Mouse (Mus musculus) liver, postnatal 0 days (tissue): ENCODE measurements at regions not wholly inside any gene's neighbourhood (a gene's known extent, or its start where the extent isn't known, plus 50 kb on each side); places are given as distances from the start of the nearest gene placed in this dataset.
"Not testable (repeated sequence)": the region's sequence is repeated elsewhere in the genome, so short reads cannot be mapped to it uniquely, and the experiment has no call there.

Experiments
- ATAC-seq: fragments of 200-750 bp; cut with Nextera tagmentation; 2 replicates; pipeline ENCODE4 v1.8.0; 2017; ENCODE audit warnings: mild to moderate bottlenecking, moderate library complexity
- DNase-seq: peaks from one replicate; pipeline ENCODE4 v3.0.0-alpha.2; 2016
- H3K27ac ChIP-seq: fragments of 300-500 bp; sonication (generic); 2 replicates; pipeline ENCODE4 v1.5.1; 2014; ENCODE audit warnings: antibody characterized with exemption, moderate library complexity, mild to moderate bottlenecking, low read depth
- H3K27me3 ChIP-seq: fragments of 300-500 bp; sonication (generic); 2 replicates; pipeline ENCODE4 v1.6.1; 2014; ENCODE audit warnings: low read length, control low read depth, mixed read lengths; ENCODE audit not compliant: insufficient read depth
- H3K36me3 ChIP-seq: fragments of 300-500 bp; sonication (generic); replicated peaks from 2 replicates; pipeline ENCODE4 v1.6.1; 2014; ENCODE audit warnings: mild to moderate bottlenecking, control low read depth, low read length, moderate library complexity, mixed read lengths; ENCODE audit not compliant: insufficient read depth
- H3K4me1 ChIP-seq: fragments of 300-500 bp; sonication (generic); 2 replicates; pipeline ENCODE4 v1.6.1; 2014; ENCODE audit warnings: antibody characterized with exemption, mild to moderate bottlenecking, control low read depth; ENCODE audit not compliant: insufficient read depth
- H3K4me2 ChIP-seq: fragments of 300-500 bp; sonication (generic); 2 replicates; pipeline ENCODE4 v1.6.1; 2014; ENCODE audit warnings: low read depth, mild to moderate bottlenecking, low read length, moderate library complexity, mixed read lengths
- H3K4me3 ChIP-seq: fragments of 300-500 bp; sonication (generic); 2 replicates; pipeline ENCODE4 v1.5.1; 2014; ENCODE audit warnings: low read depth, low read length
- H3K9ac ChIP-seq: fragments of 300-500 bp; sonication (generic); replicated peaks from 2 replicates; pipeline ENCODE4 v1.6.1; 2014; ENCODE audit warnings: mild to moderate bottlenecking, moderate library complexity
- H3K9me3 ChIP-seq: fragments of 300-500 bp; sonication (generic); 2 replicates; pipeline ENCODE4 v1.6.1; 2016; ENCODE audit warnings: mild to moderate bottlenecking, control low read depth, low read length, mixed read lengths
- CTCF ChIP-seq: sonication (generic); IDR thresholded peaks from 2 replicates; pipeline ENCODE4 v1.5.1; 2016; ENCODE audit warnings: antibody characterized with exemption, low read depth
- EP300 ChIP-seq: IDR thresholded peaks from 2 replicates; pipeline ENCODE4 v1.6.1; 2016; ENCODE audit warnings: antibody characterized with exemption, low read depth, mild to moderate bottlenecking
- whole genome bisulfite sequencing: fragments of 180-500 bp; shearing (Covaris S2); extraction: QIAGEN DNeasy Blood & Tissue Kit; methylation state at CpG from one replicate; pipeline ENCODE4 v1.1.7; 2014; ENCODE audit not compliant: insufficient replicate concordance; 5-methylcytosine and 5-hydroxymethylcytosine counted together

GRCm38 (mm10) chr15:96078580-96078979 is 208.7 kb upstream of the Arid2 start:
- DNase-seq (no peak), ATAC-seq (no peak)
- no peaks in the 10 kb centered on the region for H3K9me3 ChIP-seq
- H3K4me3 ChIP-seq, result no peak overlapping the region
- H3K4me1 ChIP-seq, result no peaks in the 10 kb centered on the region
- 0 out of 2 replicates have a peak, but pooled peaks cover 3% of the 10 kb centered on the region for H3K27me3 ChIP-seq
- no peak overlapping the region for H3K27ac ChIP-seq
- H3K36me3 ChIP-seq, result no peaks in the 10 kb centered on the region
- TF ChIP-seq EP300 (no peak), CTCF (no peak)
- no peak overlapping the region for H3K4me2 ChIP-seq
- 51% methylated on average over 2 of the region's 2 CpGs for WGBS
- no peak overlapping the region for H3K9ac ChIP-seq

GRCm38 (mm10) chr15:96089676-96090075 is 197.6 kb upstream of the Arid2 start:
- no peak overlapping the region for H3K4me2 ChIP-seq
- WGBS, result 84% methylated on average over 9 of the region's 9 CpGs
- H3K27ac ChIP-seq, result no peak overlapping the region
- TF ChIP-seq EP300 (no peak), CTCF (no peak)
- no peaks in the 10 kb centered on the region for H3K36me3 ChIP-seq
- no peaks in the 10 kb centered on the region for H3K27me3 ChIP-seq
- no peaks in the 10 kb centered on the region for H3K9me3 ChIP-seq
- no peak overlapping the region for H3K9ac ChIP-seq
- H3K4me3 ChIP-seq, result no peak overlapping the region
- no peak for DNase-seq
- ATAC-seq, result no peak
- no peaks in the 10 kb centered on the region for H3K4me1 ChIP-seq

- no peak for TF ChIP-seq EP300
- TF ChIP-seq CTCF, result peak; percentile 9; the same call in 1 of the 2 replicates
- DNase-seq, result no peak
- 76% methylated on average over 3 of the region's 3 CpGs for WGBS
These were observed 190.9 kb upstream of the Arid2 start for GRCm38 (mm10) chr15:96096438-96096837.

GRCm38 (mm10) chr15:96098821-96099220 is 188.5 kb upstream of the Arid2 start:
- ATAC-seq (no peak), DNase-seq (no peak)
- Histone ChIP-seq H3K9me3 (no peaks in the 10 kb centered on the region), H3K36me3 (no peaks in the 10 kb centered on the region), H3K27ac (no peak overlapping the region), H3K4me1 (no peaks in the 10 kb centered on the region), H3K9ac (no peak overlapping the region), H3K4me2 (no peak overlapping the region), H3K27me3 (no peaks in the 10 kb centered on the region), H3K4me3 (no peak overlapping the region)
- 74% methylated on average over 5 of the region's 5 CpGs for WGBS
- TF ChIP-seq CTCF (no peak), EP300 (no peak)

More at GRCm38 (mm10) chr15:96096438-96096837, 190.9 kb upstream of the Arid2 start:
- Histone ChIP-seq H3K27ac (no peak overlapping the region), H3K4me2 (no peak overlapping the region), H3K4me1 (no peaks in the 10 kb centered on the region), H3K9me3 (no peaks in the 10 kb centered on the region), H3K36me3 (no peaks in the 10 kb centered on the region), H3K9ac (no peak overlapping the region), H3K4me3 (no peak overlapping the region), H3K27me3 (no peaks in the 10 kb centered on the region)
- no peak for ATAC-seq

GRCm38 (mm10) chr15:96099844-96100640 is 187.3 kb upstream of the Arid2 start:
- ATAC-seq, H3K4me2 ChIP-seq, H3K27me3 ChIP-seq, H3K27ac ChIP-seq, H3K9me3 ChIP-seq, H3K4me1 ChIP-seq, H3K9ac ChIP-seq, H3K36me3 ChIP-seq, H3K4me3 ChIP-seq, DNase-seq: not testable (repeated sequence)
- WGBS, result 68% methylated on average over 11 of the region's 13 CpGs

- 49% methylated on average over 6 of the region's 6 CpGs for WGBS
- no peak overlapping the region for H3K4me2 ChIP-seq
These were observed 183.6 kb upstream of the Arid2 start for GRCm38 (mm10) chr15:96103737-96104136.

More at GRCm38 (mm10) chr15:96103737-96104136, 183.6 kb upstream of the Arid2 start:
- no peaks in the 10 kb centered on the region for H3K36me3 ChIP-seq
- no peak overlapping the region for H3K9ac ChIP-seq
- TF ChIP-seq EP300, result no peak
- TF ChIP-seq CTCF, result no peak
- H3K27ac ChIP-seq, result no peak overlapping the region
- DNase-seq (no peak), ATAC-seq (no peak)
- no peaks in the 10 kb centered on the region for H3K9me3 ChIP-seq
- H3K4me3 ChIP-seq, result no peak overlapping the region
- no peaks in the 10 kb centered on the region for H3K27me3 ChIP-seq
- no peaks in the 10 kb centered on the region for H3K4me1 ChIP-seq
